Mouse (Mus musculus) limb, embryonic 14.5 days (tissue): ENCODE measurements around the gene Nrxn3. TPM values are rescaled to one million over a fixed set of nuclear protein-coding genes. Genes with fewer than 3 reads are reported as not detected.

Experiments
- ATAC-seq: fragments of 200-750 bp; cut with Nextera tagmentation; 2 replicates; pipeline ENCODE4 v1.8.0; 2017; ENCODE audit warnings: low read depth, moderate number of reproducible peaks, moderate TSS enrichment; ENCODE audit not compliant: low FRiP score
- DNase-seq: peaks from one replicate; pipeline ENCODE4 v3.0.0-alpha.2; 2015; ENCODE audit warnings: low spot score
- H3K27ac ChIP-seq: fragments of 300-500 bp; sonication (generic); replicated peaks from 2 replicates; pipeline ENCODE4 v1.5.1; 2014; ENCODE audit warnings: low read depth, mild to moderate bottlenecking, low read length, moderate library complexity, mixed read lengths
- H3K27me3 ChIP-seq: fragments of 300-500 bp; sonication (generic); 2 replicates; pipeline ENCODE4 v1.6.1; 2014; ENCODE audit warnings: low read length, mixed read lengths; ENCODE audit not compliant: control insufficient read depth, insufficient read depth
- H3K36me3 ChIP-seq: fragments of 300-500 bp; sonication (generic); 2 replicates; pipeline ENCODE4 v1.6.1; 2014; ENCODE audit warnings: mild to moderate bottlenecking, low read length, moderate library complexity, mixed read lengths; ENCODE audit not compliant: control insufficient read depth, insufficient read depth
- H3K4me1 ChIP-seq: fragments of 300-500 bp; sonication (generic); 2 replicates; pipeline ENCODE4 v1.6.1; 2014; ENCODE audit warnings: antibody characterized with exemption, low read length, mixed read lengths; ENCODE audit not compliant: control insufficient read depth, insufficient read depth
- H3K4me2 ChIP-seq: fragments of 300-500 bp; sonication (generic); replicated peaks from 2 replicates; pipeline ENCODE4 v1.6.1; 2014; ENCODE audit warnings: low read depth, mild to moderate bottlenecking, low read length, moderate library complexity; ENCODE audit not compliant: severe bottlenecking
- H3K4me3 ChIP-seq: fragments of 300-500 bp; sonication (generic); replicated peaks from 2 replicates; pipeline ENCODE4 v1.5.1; 2014; ENCODE audit warnings: low read length
- H3K9ac ChIP-seq: fragments of 300-500 bp; sonication (generic); 2 replicates; pipeline ENCODE4 v1.6.1; 2014; ENCODE audit warnings: mild to moderate bottlenecking, low read depth, low read length, moderate library complexity; ENCODE audit not compliant: severe bottlenecking
- H3K9me3 ChIP-seq: fragments of 300-500 bp; sonication (generic); 2 replicates; pipeline ENCODE4 v1.6.1; 2016; ENCODE audit warnings: low read length; ENCODE audit not compliant: control insufficient read depth
- POLR2A ChIP-seq: fragments of 200-500 bp; IDR thresholded peaks from 2 replicates; pipeline ENCODE4 v1.8.0; 2012; ENCODE audit warnings: inconsistent platforms, mild to moderate bottlenecking, moderate library complexity, borderline replicate concordance; ENCODE audit not compliant: insufficient read depth, insufficient read length; ENCODE audit errors: extremely low read depth
- WGBS: fragments of 180-500 bp; shearing (Covaris S2); extraction: QIAGEN DNeasy Blood & Tissue Kit; methylation state at CpG from one replicate; pipeline ENCODE4 v1.1.7; 2014; 5-methylcytosine and 5-hydroxymethylcytosine counted together
- polyA plus RNA-seq, 2 experiments: library from polyadenylated mRNA; depleted of rRNA in 1 of 2; stranded (reverse) in 1 of 2; unstranded in 1 of 2; fragments of >200 nt; fragmentation: Nextera tagmentation in 1 of 2; extraction: Ambion mirVana in 1 of 2; gene quantifications; 2 replicates each; pipeline versions ENCODE4 v1.2.1 to v1.2.3; 2012 to 2014

The Nrxn3 gene
- polyA plus RNA-seq, 2 experiments: 0.74 to 1.4 TPM

DNA sequence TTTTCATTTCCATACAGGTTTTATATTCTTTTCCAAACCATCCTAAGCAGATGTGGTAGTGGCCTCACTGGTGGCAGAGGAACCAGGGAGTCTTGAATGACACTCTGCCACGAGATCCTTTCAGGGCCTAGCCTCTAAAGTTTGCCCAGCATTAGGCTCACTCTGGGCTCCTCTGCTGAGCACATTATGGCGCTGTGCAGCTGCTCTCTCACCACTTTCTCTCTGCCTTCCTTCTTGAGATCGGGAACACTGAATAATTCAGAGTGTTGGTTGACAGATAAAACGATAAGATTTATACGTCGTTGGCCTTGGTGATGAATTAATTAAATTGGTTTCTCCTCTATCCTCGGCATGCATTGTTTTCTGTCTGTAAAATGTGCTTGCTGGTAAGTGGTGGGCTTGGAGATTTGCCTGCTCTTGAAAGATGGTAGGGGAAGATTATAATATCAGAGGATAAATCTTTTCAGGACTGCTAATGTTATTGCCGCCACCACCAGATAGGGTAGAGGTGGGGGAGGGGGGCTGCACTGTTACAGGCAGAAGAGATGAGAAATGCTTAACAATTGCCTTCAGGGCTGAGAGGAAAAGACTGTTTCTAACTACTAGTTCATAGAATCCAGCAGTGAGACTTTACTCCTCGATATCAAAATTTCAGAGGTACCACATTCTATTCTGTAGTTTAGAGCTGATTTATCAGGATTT is 1094.5 kb downstream of the Nrxn3 start:
- no peak for TF ChIP-seq POLR2A
- Histone ChIP-seq H3K9me3 (0 out of 2 replicates have a peak, but pooled peaks cover 2% of the 10 kb centered on the region), H3K4me3 (no peak overlapping the region), H3K9ac (no peak overlapping the region), H3K27ac (no peak overlapping the region), H3K36me3 (no peaks in the 10 kb centered on the region), H3K27me3 (peaks cover 8% of the 10 kb centered on the region; the same call in 1 of the 2 replicates), H3K4me1 (0 out of 2 replicates have a peak, but pooled peaks cover 4% of the 10 kb centered on the region), H3K4me2 (no peak overlapping the region)
- DNase-seq: no peak
- WGBS: 67% methylated on average over 9 of the region's 9 CpGs
- no peak for ATAC-seq

- Histone ChIP-seq H3K36me3 (no peaks in the 10 kb centered on the region), H3K9me3 (0 out of 2 replicates have a peak, but pooled peaks cover 2% of the 10 kb centered on the region), H3K4me3 (no peak overlapping the region), H3K27me3 (peaks cover 7% of the 10 kb centered on the region; the same call in 1 of the 2 replicates), H3K9ac (no peak overlapping the region), H3K27ac (no peak overlapping the region), H3K4me1 (0 out of 2 replicates have a peak, but pooled peaks cover 4% of the 10 kb centered on the region), H3K4me2 (no peak overlapping the region)
- no peak for TF ChIP-seq POLR2A
- DNase-seq: no peak
- no peak for ATAC-seq
- 100% methylated on average over 2 of the region's 2 CpGs for WGBS
Measured at GRCm38 (mm10) chr12:89818200-89818599, 1095.5 kb downstream of the Nrxn3 start.

- ATAC-seq: no peak
- no peak for DNase-seq
- H3K4me1 ChIP-seq: no peaks in the 10 kb centered on the region
- no peak overlapping the region for H3K9ac ChIP-seq
- no peak overlapping the region for H3K4me3 ChIP-seq
- H3K27me3 ChIP-seq: no peaks in the 10 kb centered on the region
- TF ChIP-seq POLR2A: no peak
- H3K4me2 ChIP-seq: no peak overlapping the region
- no peaks in the 10 kb centered on the region for H3K9me3 ChIP-seq
- 44% methylated on average over 4 of the region's 4 CpGs for WGBS
- H3K27ac ChIP-seq: no peak overlapping the region
- H3K36me3 ChIP-seq: no peaks in the 10 kb centered on the region
Measured at GRCm38 (mm10) chr12:89822141-89822540, 1099.5 kb downstream of the Nrxn3 start.

GRCm38 (mm10) chr12:89829927-89830326 is 1107.3 kb downstream of the Nrxn3 start:
- 78% methylated on average over 2 of the region's 2 CpGs for WGBS
- TF ChIP-seq POLR2A: no peak
- Histone ChIP-seq H3K27me3 (no peaks in the 10 kb centered on the region), H3K4me2 (no peak overlapping the region), H3K9ac (no peak overlapping the region), H3K9me3 (no peaks in the 10 kb centered on the region), H3K27ac (no peak overlapping the region), H3K4me3 (no peak overlapping the region), H3K36me3 (no peaks in the 10 kb centered on the region), H3K4me1 (no peaks in the 10 kb centered on the region)
- no peak for DNase-seq
- ATAC-seq: no peak

- TF ChIP-seq POLR2A: no peak
- H3K9ac ChIP-seq: no peak overlapping the region
- no peaks in the 10 kb centered on the region for H3K27me3 ChIP-seq
- 83% methylated on average over 5 of the region's 5 CpGs for WGBS
- H3K4me1 ChIP-seq: no peaks in the 10 kb centered on the region
- H3K4me2 ChIP-seq: no peak overlapping the region
- H3K9me3 ChIP-seq: no peaks in the 10 kb centered on the region
- ATAC-seq (no peak), DNase-seq (no peak)
- H3K4me3 ChIP-seq: no peak overlapping the region
- H3K36me3 ChIP-seq: no peaks in the 10 kb centered on the region
- H3K27ac ChIP-seq: no peak overlapping the region
Measured at GRCm38 (mm10) chr12:89830350-89830749, 1107.7 kb downstream of the Nrxn3 start.
